Mouse (Mus musculus) liver, embryonic 16.5 days (tissue): ENCODE results near the gene Gsto1. TPM values are rescaled to one million over a fixed set of nuclear protein-coding genes. Genes with fewer than 3 reads are reported as not detected.
A peak's percentile ranks its signal among the peaks of the same experiment; 100 is the strongest.

ENCODE experiments used
- ATAC-seq: fragments of 200-750 bp; cut with Nextera tagmentation; 2 replicates; pipeline ENCODE4 v1.8.0; 2017; ENCODE audit warnings: low read depth, mild to moderate bottlenecking, moderate number of reproducible peaks, moderate library complexity
- H3K27ac ChIP-seq: fragments of 300-500 bp; sonication (generic); 2 replicates; pipeline ENCODE4 v1.5.1; 2014; ENCODE audit warnings: mild to moderate bottlenecking, low read length
- H3K27me3 ChIP-seq: fragments of 300-500 bp; sonication (generic); 2 replicates; pipeline ENCODE4 v1.6.1; 2014; ENCODE audit warnings: low read depth, low read length, mixed read lengths; ENCODE audit not compliant: control insufficient read depth, insufficient read depth
- H3K36me3 ChIP-seq: fragments of 300-500 bp; sonication (generic); 2 replicates; pipeline ENCODE4 v1.6.1; 2014; ENCODE audit warnings: mild to moderate bottlenecking; ENCODE audit not compliant: control insufficient read depth, insufficient read depth
- H3K4me1 ChIP-seq: fragments of 300-500 bp; sonication (generic); 2 replicates; pipeline ENCODE4 v1.6.1; 2014; ENCODE audit warnings: low read depth, low read length, mixed read lengths; ENCODE audit not compliant: control insufficient read depth
- H3K4me2 ChIP-seq: fragments of 300-500 bp; sonication (generic); 2 replicates; pipeline ENCODE4 v1.6.1; 2014; ENCODE audit warnings: low read depth, low read length, mixed read lengths
- H3K4me3 ChIP-seq: fragments of 300-500 bp; sonication (generic); 2 replicates; pipeline ENCODE4 v1.5.1; 2014; ENCODE audit warnings: low read depth, mild to moderate bottlenecking, low read length
- H3K9ac ChIP-seq: fragments of 300-500 bp; sonication (generic); 2 replicates; pipeline ENCODE4 v1.6.1; 2014; ENCODE audit warnings: low read depth, low read length
- H3K9me3 ChIP-seq: fragments of 300-500 bp; sonication (generic); replicated peaks from 2 replicates; pipeline ENCODE4 v1.6.1; 2016; ENCODE audit warnings: low read length; ENCODE audit not compliant: control insufficient read depth
- WGBS: fragments of 180-500 bp; shearing (Covaris S2); extraction: QIAGEN DNeasy Blood & Tissue Kit; methylation state at CpG from one replicate; pipeline ENCODE4 v1.1.7; 2014; ENCODE audit not compliant: insufficient replicate concordance; 5-methylcytosine and 5-hydroxymethylcytosine counted together
- polyA plus RNA-seq: library from polyadenylated mRNA; unstranded; fragments of >200 nt; fragmentation: Nextera tagmentation; extraction: Ambion mirVana; gene quantifications from 2 replicates; pipeline ENCODE4 v1.2.1, GENCODE M21; 2015

Gene Gsto1
- polyA plus RNA-seq = 123 and 134 TPM in 2 replicates

DNA sequence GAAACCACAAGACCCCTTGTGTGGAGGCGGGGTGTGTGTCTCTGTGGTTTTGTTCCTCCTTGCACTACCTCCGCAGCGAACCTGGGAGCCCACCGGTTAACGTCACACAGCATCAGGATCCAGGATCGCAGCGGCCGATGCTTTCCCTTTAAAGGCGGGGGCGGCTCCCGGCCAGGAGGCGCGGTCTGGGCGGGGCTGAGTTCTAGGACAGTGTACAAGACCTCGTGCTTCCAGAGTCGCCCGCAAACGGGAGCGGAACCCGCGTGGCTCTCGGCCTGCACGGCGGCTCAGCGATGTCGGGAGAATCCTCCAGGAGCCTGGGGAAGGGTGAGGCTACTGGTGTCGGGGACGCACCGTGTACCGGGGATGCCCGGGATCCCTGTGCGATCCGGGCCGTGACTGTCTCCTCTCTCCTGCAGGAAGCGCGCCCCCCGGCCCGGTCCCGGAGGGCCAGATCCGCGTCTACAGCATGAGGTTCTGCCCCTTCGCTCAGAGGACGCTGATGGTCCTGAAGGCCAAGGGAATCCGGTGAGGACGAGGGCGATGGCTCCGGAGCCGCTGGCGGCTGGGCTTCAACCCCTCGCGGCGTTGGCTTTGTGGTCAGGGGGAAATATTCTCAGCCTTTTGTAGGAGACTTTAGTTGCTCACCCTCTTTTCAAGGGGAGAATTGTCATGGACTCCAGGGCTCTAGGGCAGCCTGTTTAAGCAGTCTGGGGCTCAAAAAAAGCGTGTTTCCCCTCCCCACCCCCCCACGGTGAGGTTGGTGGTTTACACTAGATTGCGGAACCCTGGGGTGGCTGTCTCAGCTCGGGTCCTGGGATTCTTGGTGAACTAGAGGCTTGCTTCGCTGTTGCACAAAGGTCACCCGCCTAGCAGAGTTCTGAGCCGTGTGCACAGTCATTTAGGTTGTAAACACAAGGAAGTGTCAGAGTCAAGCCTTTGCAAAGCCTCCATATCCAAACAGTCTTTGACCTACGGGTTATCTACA is at the start of gene Gsto1:
TSS of gene Gsto1 (plus strand) at position 175 of the 988 bp plus-strand sequence.
- Histone ChIP-seq H3K4me1 (peaks cover 12% of the 10 kb centered on the region), H3K4me2 (peak within 1 kb of the TSS; percentile 94), H3K4me3 (peak within 1 kb of the TSS; percentile 69), H3K27me3 (peaks cover 6% of the 10 kb centered on the region; the same call in 1 of the 2 replicates), H3K36me3 (peaks cover 3% of the 10 kb centered on the region; the same call in 1 of the 2 replicates), H3K9ac (peak within 1 kb of the TSS; percentile 65), H3K9me3 (no peaks in the 10 kb centered on the region), H3K27ac (peak within 1 kb of the TSS; percentile 82)
- WGBS = under 1% methylated on average over 60 of the region's 60 CpGs
- ATAC-seq = peak; percentile 91

DNA sequence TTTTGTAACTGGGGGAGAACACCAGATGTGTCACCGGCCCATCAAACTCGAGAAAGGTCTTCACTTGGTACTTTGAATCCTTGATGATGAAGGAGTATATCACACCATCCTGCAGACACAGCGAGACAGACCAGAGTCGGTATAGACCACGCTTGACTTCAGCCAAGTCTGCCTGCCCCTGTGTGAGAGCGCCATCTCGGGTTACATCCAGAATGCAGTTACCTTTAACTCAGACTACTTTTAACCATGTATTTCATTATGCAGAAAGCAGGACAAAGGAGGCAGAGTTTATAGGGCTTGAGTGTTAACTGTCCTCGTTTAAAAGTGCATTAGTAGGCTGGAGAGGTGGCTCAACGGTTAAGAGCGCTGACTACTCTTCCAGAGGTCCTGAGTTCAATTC is 42.7 kb upstream of the Gsto1 start:
- no peak for ATAC-seq
- no peak overlapping the region for H3K27ac ChIP-seq
- no peak overlapping the region for H3K4me3 ChIP-seq
- no peak overlapping the region for H3K9ac ChIP-seq
- H3K4me1 ChIP-seq = no peaks in the 10 kb centered on the region
- H3K9me3 ChIP-seq = no peaks in the 10 kb centered on the region
- WGBS = 69% methylated on average over 10 of the region's 10 CpGs
- no peaks in the 10 kb centered on the region for H3K36me3 ChIP-seq
- no peaks in the 10 kb centered on the region for H3K27me3 ChIP-seq
- no peak overlapping the region for H3K4me2 ChIP-seq

DNA sequence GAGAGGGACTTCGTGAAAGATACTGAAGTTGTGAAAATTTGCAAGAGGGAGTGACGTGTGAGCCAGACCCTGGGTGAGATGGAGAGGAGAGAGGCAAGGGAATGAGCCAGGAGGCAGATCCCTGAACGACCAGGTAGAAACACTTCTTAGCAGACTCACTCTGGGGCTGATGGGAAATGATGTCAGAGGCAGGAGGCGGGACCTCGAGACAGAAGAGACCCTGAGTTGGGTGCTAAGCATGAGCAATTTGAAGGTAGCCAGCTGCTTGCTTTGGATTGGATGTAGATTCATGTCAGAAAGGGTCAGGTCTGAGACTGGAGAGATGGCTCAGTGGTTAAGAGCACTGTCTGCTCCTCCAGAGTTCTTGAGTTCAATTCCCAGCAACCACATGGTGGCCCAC is 40.0 kb upstream of the Gsto1 start:
- ATAC-seq = no peak

DNA sequence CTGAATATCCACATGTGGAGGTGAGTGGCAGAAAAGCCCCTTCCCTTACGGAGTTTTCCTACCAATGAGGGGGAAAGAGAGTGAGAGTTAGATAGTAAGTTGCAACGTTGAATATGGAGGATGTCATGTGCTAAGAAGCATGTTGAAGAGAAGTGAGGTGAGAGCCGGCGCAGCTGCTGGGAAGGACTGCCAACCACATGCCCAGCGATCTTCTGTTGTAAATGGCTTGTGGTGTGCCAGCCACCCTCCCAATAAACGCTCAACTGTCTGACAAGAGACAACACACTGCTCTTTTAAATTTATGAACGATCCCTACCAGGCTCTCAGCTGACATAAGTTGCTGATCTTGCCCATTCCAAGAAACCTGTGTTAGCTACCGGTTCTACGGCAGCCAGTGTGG is 37.1 kb upstream of the Gsto1 start:
- Histone ChIP-seq H3K4me3 (no peak overlapping the region), H3K4me1 (no peaks in the 10 kb centered on the region), H3K4me2 (no peak overlapping the region), H3K9me3 (no peaks in the 10 kb centered on the region), H3K9ac (no peak overlapping the region), H3K27ac (no peak overlapping the region), H3K27me3 (no peaks in the 10 kb centered on the region; the same call in 1 of the 2 replicates), H3K36me3 (no peaks in the 10 kb centered on the region)
- WGBS = 64% methylated on average over 9 of the region's 9 CpGs
- ATAC-seq = no peak

More for the DNA sequence above, 40.0 kb upstream of the Gsto1 start:
- Histone ChIP-seq H3K4me1 (no peaks in the 10 kb centered on the region), H3K27me3 (no peaks in the 10 kb centered on the region), H3K9me3 (no peaks in the 10 kb centered on the region), H3K9ac (no peak overlapping the region), H3K36me3 (no peaks in the 10 kb centered on the region), H3K27ac (no peak overlapping the region), H3K4me3 (no peak overlapping the region), H3K4me2 (no peak overlapping the region)
- WGBS = 63% methylated on average over 5 of the region's 5 CpGs

DNA sequence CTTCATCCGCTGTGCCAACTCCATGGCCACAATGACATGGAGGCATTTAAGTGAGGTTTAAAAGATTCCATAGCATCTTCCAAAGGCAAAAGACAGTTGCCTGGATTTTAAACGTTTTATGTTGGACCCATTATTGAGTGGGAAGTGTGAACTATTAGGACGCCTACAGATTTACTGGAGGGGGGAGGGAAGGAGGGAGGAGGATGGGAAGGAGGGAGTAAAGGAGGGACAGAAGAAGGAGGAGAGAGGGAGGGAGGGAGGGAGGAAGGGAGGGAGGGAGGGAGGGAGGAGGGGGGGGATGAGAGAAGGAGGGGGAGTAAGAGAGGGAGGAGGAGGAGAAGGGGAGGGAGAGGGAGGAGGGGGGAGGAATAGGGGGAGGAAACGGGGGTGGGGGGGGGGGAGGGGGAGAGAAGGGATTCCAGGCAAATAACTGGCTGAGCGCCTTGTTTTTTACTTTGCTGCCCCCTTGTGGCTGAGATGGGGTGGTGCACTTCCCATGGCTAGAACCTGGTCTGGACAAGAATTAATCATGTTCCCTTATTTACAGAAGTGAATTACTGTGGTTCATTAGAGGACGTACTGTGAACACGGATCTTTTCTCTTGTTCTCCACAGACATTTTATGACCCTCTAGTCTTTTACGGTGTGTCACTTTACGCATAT is 33.8 kb upstream of the Gsto1 start:
- ATAC-seq = no peak
- WGBS = 17% methylated on average over 8 of the region's 9 CpGs

DNA sequence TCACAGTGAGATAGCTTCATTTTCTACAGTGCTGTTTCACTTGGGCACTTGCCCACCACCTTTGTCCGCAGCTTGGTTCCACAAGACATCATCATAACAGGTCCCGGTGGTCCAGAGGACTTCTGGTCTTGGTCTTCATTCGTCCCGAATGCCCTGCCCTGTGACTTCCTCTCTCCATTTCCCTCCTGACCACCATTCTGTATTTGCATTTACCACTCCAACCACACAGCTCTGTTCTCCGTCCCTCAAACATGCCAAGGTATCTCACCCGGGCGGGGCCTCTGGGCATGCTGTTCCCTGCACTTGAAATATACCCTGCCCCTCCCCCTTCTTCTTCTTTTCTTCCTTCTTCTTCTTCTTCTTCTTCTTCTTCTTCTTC is 33.3 kb upstream of the Gsto1 start:
- no peaks in the 10 kb centered on the region for H3K9me3 ChIP-seq
- no peaks in the 10 kb centered on the region for H3K36me3 ChIP-seq
- H3K9ac ChIP-seq = no peak overlapping the region
- H3K4me1 ChIP-seq = no peaks in the 10 kb centered on the region
- H3K4me2 ChIP-seq = no peak overlapping the region
- no peaks in the 10 kb centered on the region; the same call in 1 of the 2 replicates for H3K27me3 ChIP-seq
- WGBS = 25% methylated on average over 7 of the region's 7 CpGs
- H3K4me3 ChIP-seq = no peak overlapping the region
- H3K27ac ChIP-seq = no peak overlapping the region
- no peak for ATAC-seq

More for the DNA sequence above, 33.8 kb upstream of the Gsto1 start:
- no peaks in the 10 kb centered on the region for H3K9me3 ChIP-seq
- no peaks in the 10 kb centered on the region for H3K36me3 ChIP-seq
- no peak overlapping the region for H3K27ac ChIP-seq
- no peak overlapping the region for H3K4me3 ChIP-seq
- no peak overlapping the region for H3K4me2 ChIP-seq
- no peak overlapping the region for H3K9ac ChIP-seq
- no peaks in the 10 kb centered on the region for H3K4me1 ChIP-seq
- H3K27me3 ChIP-seq = no peaks in the 10 kb centered on the region; the same call in 1 of the 2 replicates

DNA sequence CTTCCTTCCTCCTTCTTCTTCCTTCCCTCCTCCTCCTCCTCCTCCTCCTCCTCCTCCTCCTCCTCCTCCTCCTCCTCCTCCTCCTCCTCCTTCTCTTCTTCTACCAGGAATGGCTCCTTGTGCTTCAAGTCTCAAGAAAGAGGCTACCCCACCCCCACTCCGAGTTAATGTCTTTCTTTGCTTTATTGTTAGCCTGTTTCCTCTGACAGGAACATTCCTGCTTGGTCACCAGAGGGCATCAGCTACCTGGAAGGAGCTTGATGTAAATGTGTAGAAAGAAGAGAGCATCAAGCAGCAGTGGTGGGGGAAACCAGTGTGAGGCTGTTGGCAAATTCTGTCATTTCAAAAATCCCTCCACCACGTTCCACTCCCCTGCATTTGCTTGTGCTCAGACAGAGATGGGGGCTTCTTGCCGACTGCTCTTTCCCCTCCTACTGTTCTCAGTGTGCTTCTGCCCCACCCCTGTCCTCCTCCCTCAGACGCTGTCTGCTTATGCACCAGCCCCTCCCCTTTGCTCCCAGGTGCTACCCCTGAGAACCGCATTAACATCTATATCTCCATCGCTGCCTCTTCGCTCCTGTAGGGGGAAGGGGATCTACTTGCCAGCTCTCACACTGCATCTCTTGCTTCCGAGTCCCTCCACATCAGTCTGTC is 32.5 kb upstream of the Gsto1 start:
- no peak for ATAC-seq
- Histone ChIP-seq H3K9me3 (no peaks in the 10 kb centered on the region), H3K27ac (no peak overlapping the region), H3K4me1 (no peaks in the 10 kb centered on the region), H3K4me3 (no peak overlapping the region), H3K4me2 (no peak overlapping the region), H3K36me3 (no peaks in the 10 kb centered on the region), H3K27me3 (no peaks in the 10 kb centered on the region; the same call in 1 of the 2 replicates), H3K9ac (no peak overlapping the region)
- 20% methylated on average over 8 of the region's 8 CpGs for WGBS

DNA sequence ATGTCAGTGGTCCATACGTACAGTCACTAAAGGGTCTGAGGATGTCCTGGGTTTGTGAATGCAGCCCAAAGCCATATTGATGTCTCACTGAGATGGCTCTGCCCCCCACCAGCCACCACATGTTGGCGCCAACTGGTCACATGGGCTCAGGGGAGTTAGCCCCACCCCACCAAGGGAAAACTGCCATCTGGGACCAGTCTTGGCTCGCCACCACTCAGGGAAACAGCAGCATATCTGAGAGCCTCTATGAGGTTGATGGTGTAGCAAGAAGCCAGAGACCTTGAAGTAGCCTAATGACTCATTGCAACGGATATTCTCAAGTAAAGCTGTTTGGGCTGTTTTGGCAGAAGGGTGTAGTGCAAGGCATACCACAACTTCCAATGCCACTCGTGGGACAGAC is 30.7 kb upstream of the Gsto1 start:
- no peak overlapping the region for H3K9ac ChIP-seq
- 62% methylated on average over 5 of the region's 5 CpGs for WGBS
- ATAC-seq = no peak
- no peaks in the 10 kb centered on the region for H3K36me3 ChIP-seq
- H3K4me1 ChIP-seq = no peaks in the 10 kb centered on the region
- H3K9me3 ChIP-seq = no peaks in the 10 kb centered on the region
- H3K27ac ChIP-seq = no peak overlapping the region
- H3K4me2 ChIP-seq = no peak overlapping the region
- no peak overlapping the region for H3K4me3 ChIP-seq
- no peaks in the 10 kb centered on the region; the same call in 1 of the 2 replicates for H3K27me3 ChIP-seq
